Mouse (Mus musculus) lung, postnatal 0 days (tissue): Measurements from ENCODE around the gene Ankrd6. TPM values are rescaled to one million over a fixed set of nuclear protein-coding genes. Genes with fewer than 3 reads are reported as not detected.

Experiments
- ATAC-seq: fragments of 200-750 bp; cut with Nextera tagmentation; 2 replicates; pipeline ENCODE4 v1.8.0; 2017; ENCODE audit warnings: moderate library complexity
- DNase-seq: peaks from one replicate; pipeline ENCODE4 v3.0.0-alpha.2; 2016; ENCODE audit warnings: low spot score
- H3K27ac ChIP-seq: fragments of 300-500 bp; sonication (generic); 2 replicates; pipeline ENCODE4 v1.5.1; 2014; ENCODE audit warnings: antibody characterized with exemption, mild to moderate bottlenecking, low read length, mixed read lengths
- H3K27me3 ChIP-seq: fragments of 300-500 bp; sonication (generic); replicated peaks from 2 replicates; pipeline ENCODE4 v1.6.1; 2014; ENCODE audit warnings: low read length, mixed read lengths; ENCODE audit not compliant: insufficient read depth
- H3K36me3 ChIP-seq: fragments of 300-500 bp; sonication (generic); 2 replicates; pipeline ENCODE4 v1.6.1; 2014; ENCODE audit warnings: low read length, mixed read lengths; ENCODE audit not compliant: insufficient read depth
- H3K4me1 ChIP-seq: fragments of 300-500 bp; sonication (generic); 2 replicates; pipeline ENCODE4 v1.6.1; 2014; ENCODE audit warnings: antibody characterized with exemption, low read depth, low read length, mixed read lengths; ENCODE audit not compliant: insufficient read depth
- H3K4me2 ChIP-seq: fragments of 300-500 bp; sonication (generic); replicated peaks from 2 replicates; pipeline ENCODE4 v1.6.1; 2014; ENCODE audit warnings: low read depth, mild to moderate bottlenecking, low read length, moderate library complexity, mixed read lengths
- H3K4me3 ChIP-seq: fragments of 300-500 bp; sonication (generic); 2 replicates; pipeline ENCODE4 v1.5.1; 2014; ENCODE audit warnings: low read depth, low read length
- H3K9ac ChIP-seq: fragments of 300-500 bp; sonication (generic); replicated peaks from 2 replicates; pipeline ENCODE4 v1.6.1; 2014; ENCODE audit warnings: low read depth, mild to moderate bottlenecking
- H3K9me3 ChIP-seq: fragments of 300-500 bp; sonication (generic); 2 replicates; pipeline ENCODE4 v1.6.1; 2016; ENCODE audit warnings: low read length, mixed read lengths
- CTCF ChIP-seq: IDR thresholded peaks from 2 replicates; pipeline ENCODE4 v1.5.1; 2016; ENCODE audit warnings: antibody characterized with exemption, mild to moderate bottlenecking
- EP300 ChIP-seq: IDR thresholded peaks from 2 replicates; pipeline ENCODE4 v1.6.1; 2016; ENCODE audit warnings: antibody characterized with exemption, mild to moderate bottlenecking, control low read depth
- WGBS: fragments of 180-500 bp; shearing (Covaris S2); extraction: QIAGEN DNeasy Blood & Tissue Kit; methylation state at CpG from one replicate; pipeline ENCODE4 v1.1.7; 2014; 5-methylcytosine and 5-hydroxymethylcytosine counted together
- polyA plus RNA-seq: library from polyadenylated mRNA; unstranded; fragments of >200 nt; fragmentation: Nextera tagmentation; extraction: Ambion mirVana; gene quantifications from 2 replicates; pipeline ENCODE4 v1.2.1, GENCODE M21; 2015

Gene Ankrd6
- polyA plus RNA-seq, 1 experiment from 2014 or later = 1.2 TPM

GRCm38 (mm10) chr4:32916689-32917385 is 33.8 kb downstream of the Ankrd6 start:
- Histone ChIP-seq H3K36me3 (no peaks in the 10 kb centered on the region), H3K27ac (no peak overlapping the region), H3K9ac (no peak overlapping the region), H3K9me3 (no peaks in the 10 kb centered on the region), H3K4me3 (no peak overlapping the region), H3K27me3 (no peaks in the 10 kb centered on the region), H3K4me2 (no peak overlapping the region), H3K4me1 (no peaks in the 10 kb centered on the region)
- WGBS = 42% methylated on average over 6 of the region's 6 CpGs
- ATAC-seq = peak; percentile 59
- TF ChIP-seq EP300 = no peak
- TF ChIP-seq CTCF = no peak
- no peak for DNase-seq

GRCm38 (mm10) chr4:32915928-32916327 is 34.7 kb downstream of the Ankrd6 start:
- Histone ChIP-seq H3K4me1 (no peaks in the 10 kb centered on the region), H3K36me3 (no peaks in the 10 kb centered on the region), H3K27me3 (no peaks in the 10 kb centered on the region), H3K27ac (no peak overlapping the region), H3K9me3 (no peaks in the 10 kb centered on the region), H3K4me2 (no peak overlapping the region), H3K9ac (no peak overlapping the region), H3K4me3 (no peak overlapping the region)
- TF ChIP-seq CTCF = no peak
- 0 out of 2 replicates have a peak, but pooled peaks have one; percentile 31 for TF ChIP-seq EP300
- ATAC-seq = peak; percentile 80
- WGBS = 18% methylated on average over 8 of the region's 8 CpGs
- peak; percentile 60 for DNase-seq

GRCm38 (mm10) chr4:32909996-32910395 is 40.6 kb downstream of the Ankrd6 start:
- Histone ChIP-seq H3K27me3 (no peaks in the 10 kb centered on the region), H3K4me2 (no peak overlapping the region), H3K9me3 (no peaks in the 10 kb centered on the region), H3K36me3 (no peaks in the 10 kb centered on the region), H3K27ac (no peak overlapping the region), H3K4me1 (no peaks in the 10 kb centered on the region), H3K9ac (no peak overlapping the region), H3K4me3 (no peak overlapping the region)
- ATAC-seq = no peak
- TF ChIP-seq EP300 = no peak
- TF ChIP-seq CTCF = no peak
- DNase-seq = no peak
- WGBS = 75% methylated on average over 1 of the region's 1 CpGs

- DNase-seq (peak; percentile 32), ATAC-seq (peak; percentile 67)
- Histone ChIP-seq H3K9ac (no peak overlapping the region), H3K36me3 (no peaks in the 10 kb centered on the region), H3K27me3 (no peaks in the 10 kb centered on the region), H3K4me2 (no peak overlapping the region), H3K4me1 (no peaks in the 10 kb centered on the region), H3K9me3 (no peaks in the 10 kb centered on the region), H3K4me3 (no peak overlapping the region), H3K27ac (no peak overlapping the region)
- TF ChIP-seq EP300 (no peak), CTCF (no peak)
- WGBS = 50% methylated on average over 3 of the region's 3 CpGs
Measured at GRCm38 (mm10) chr4:32909241-32909979, 41.2 kb downstream of the Ankrd6 start.

- 48% methylated on average over 3 of the region's 3 CpGs for WGBS
- H3K9me3 ChIP-seq = no peaks in the 10 kb centered on the region
- no peak overlapping the region for H3K27ac ChIP-seq
- no peak for ATAC-seq
- no peak overlapping the region for H3K4me3 ChIP-seq
- no peak overlapping the region for H3K9ac ChIP-seq
- H3K36me3 ChIP-seq = no peaks in the 10 kb centered on the region
- no peak for DNase-seq
- no peak overlapping the region for H3K4me2 ChIP-seq
- no peaks in the 10 kb centered on the region for H3K27me3 ChIP-seq
- TF ChIP-seq CTCF = no peak
- TF ChIP-seq EP300 = no peak
- H3K4me1 ChIP-seq = no peaks in the 10 kb centered on the region
Measured at GRCm38 (mm10) chr4:32907631-32908030, 43.0 kb downstream of the Ankrd6 start.

GRCm38 (mm10) chr4:32906627-32907026 is 44.0 kb downstream of the Ankrd6 start:
- ATAC-seq = peak; percentile 70
- DNase-seq = peak; percentile 66
- no peak overlapping the region for H3K4me3 ChIP-seq
- H3K27ac ChIP-seq = no peak overlapping the region
- H3K27me3 ChIP-seq = no peaks in the 10 kb centered on the region
- no peaks in the 10 kb centered on the region for H3K4me1 ChIP-seq
- TF ChIP-seq CTCF (no peak), EP300 (no peak)
- no peak overlapping the region for H3K4me2 ChIP-seq
- no peaks in the 10 kb centered on the region for H3K36me3 ChIP-seq
- WGBS = 28% methylated on average over 6 of the region's 6 CpGs
- no peaks in the 10 kb centered on the region for H3K9me3 ChIP-seq
- no peak overlapping the region for H3K9ac ChIP-seq
